Mouse (Mus musculus) kidney, postnatal 25 days (tissue): ENCODE measurements around the gene Dip2c.

ENCODE experiments used
- DNase-seq, 2 experiments: peaks; one replicate each; pipeline ENCODE4 v3.0.0; 2021; ENCODE audit warnings: mixed read lengths in 2 of 2

Gene Dip2c

DNA sequence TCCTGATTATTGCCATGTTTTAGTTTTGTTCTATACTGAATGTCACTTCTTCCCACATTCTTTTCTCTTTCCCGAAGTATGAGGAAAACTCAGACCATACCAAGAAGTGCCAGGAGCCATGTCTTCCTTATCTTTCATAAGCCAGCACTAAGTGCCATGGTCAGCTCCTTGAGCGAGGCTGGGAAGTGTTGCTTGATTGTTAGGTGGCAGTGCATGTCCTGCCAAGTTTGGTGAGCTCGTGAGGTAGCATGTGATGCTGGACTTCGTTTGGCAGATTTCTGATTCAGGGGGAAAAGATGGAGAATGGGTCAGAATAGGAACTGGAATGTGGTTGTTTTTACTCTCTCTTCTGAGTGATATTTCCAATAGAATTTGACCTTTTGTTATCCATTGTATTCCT lies 150.5 kb downstream of the Dip2c start:
- DNase-seq, result peak; percentile 36 to 50

DNA sequence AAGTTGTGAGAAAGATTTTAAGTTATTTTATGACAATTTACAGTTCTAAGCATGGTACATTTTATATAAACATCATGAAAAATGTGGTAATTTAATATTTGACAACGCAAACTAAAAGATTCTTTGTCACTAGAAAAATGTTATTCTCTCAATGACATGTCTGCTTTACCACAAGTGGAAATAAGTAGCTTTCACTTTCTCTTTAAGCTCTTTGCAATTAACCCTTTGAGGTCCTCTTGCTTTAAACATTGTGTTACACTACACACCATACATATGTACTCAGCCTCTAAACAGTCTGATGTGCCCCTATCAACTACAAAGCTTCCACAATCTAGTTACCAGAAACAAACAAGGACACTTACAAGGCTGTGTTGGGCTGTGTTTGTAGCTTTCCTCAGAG lies 153.6 kb downstream of the Dip2c start:
- DNase-seq, result no peak

DNA sequence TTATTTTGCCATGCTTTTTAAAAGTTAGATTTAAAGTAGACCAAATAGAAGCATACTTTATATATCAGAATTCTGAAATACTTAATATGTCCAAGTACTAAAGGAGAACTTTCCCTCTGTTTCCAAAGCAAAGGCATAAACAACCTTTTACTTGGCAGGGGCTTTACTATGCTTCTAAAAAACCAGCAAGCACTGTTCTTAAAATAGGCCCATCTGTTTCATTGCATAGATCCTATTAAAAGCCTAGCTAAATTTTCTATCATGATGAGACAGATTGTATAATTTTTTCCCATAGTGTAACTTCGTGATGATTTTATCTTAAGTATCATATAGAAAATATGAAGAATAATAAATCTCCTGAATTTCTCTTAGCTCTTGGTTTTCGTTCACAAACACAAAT lies 154.4 kb downstream of the Dip2c start:
- DNase-seq, result no peak

DNA sequence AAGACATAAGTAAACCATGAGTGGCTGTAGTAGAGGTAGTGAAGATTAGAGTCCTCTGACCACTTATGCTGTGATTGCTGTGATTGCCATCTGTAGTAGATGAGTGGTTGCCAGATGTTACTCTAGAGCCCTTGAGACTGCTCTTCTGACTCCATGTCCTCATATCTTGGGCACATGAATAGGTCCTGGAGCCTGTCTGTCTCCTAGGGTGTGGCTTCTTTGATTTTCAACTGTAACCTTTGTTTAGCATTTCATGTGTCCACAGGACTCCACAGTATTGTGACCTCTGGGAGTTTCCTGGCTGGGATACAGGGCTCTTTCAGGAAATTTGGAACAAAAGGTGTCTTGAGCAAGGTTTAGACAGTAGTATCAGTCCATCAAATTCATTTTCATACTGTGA lies 155.1 kb downstream of the Dip2c start:
- DNase-seq, result no peak

DNA sequence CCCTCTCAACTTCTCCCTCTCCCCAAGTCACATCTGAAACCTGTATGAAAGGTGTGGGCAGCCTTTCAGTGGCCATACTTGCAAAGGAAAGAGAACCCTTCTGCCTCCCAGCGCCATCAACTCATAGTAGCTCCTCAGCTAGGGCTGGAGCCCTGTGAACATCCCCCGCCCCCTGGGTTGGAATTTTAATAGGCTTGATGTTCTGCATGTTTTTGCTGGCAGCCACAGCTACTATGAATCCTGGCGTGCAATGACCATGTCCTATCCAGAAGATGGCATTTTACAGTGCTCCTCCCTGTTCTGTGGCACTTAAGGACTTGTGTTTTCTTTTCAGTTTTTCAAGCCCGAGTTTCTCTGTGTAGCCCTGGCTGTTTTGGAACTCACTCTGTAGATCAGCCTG lies 166.7 kb downstream of the Dip2c start:
- DNase-seq, result peak; percentile 16 to 37

DNA sequence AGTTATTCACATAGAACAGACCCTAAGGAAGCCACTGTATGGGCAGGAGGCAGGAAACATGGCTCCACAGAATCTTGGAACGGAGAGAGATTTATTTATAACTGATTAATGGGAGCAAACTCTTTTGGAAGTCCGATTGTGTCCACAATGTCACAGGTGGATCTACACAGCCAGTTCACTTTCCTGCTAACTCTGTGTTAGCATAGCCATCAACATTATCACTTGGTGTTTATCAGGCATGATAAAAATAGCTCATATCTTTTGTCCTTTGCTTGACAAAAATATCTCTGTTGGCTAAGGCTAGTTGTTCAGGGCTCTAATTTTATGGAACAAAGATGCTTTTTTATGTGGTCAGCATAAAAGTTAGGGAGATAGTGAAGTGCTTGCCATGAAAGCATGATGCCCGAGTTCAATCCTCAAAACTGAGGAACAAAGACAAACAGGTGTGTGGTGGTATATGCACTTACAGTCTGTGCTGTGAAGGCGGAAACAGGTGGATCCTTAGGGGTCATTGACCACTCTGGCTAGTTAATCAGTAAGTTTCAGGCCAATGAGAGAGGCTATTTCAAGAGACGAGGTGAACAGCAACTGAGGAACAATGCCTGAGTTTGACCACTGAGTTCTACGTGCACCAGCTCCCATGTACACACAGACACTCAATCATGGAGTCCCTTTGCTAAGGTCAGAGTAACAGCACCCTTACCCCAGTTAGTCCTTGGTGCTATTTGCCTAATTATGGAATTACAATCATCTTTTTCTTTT lies 169.4 kb downstream of the Dip2c start:
- no peak for DNase-seq

DNA sequence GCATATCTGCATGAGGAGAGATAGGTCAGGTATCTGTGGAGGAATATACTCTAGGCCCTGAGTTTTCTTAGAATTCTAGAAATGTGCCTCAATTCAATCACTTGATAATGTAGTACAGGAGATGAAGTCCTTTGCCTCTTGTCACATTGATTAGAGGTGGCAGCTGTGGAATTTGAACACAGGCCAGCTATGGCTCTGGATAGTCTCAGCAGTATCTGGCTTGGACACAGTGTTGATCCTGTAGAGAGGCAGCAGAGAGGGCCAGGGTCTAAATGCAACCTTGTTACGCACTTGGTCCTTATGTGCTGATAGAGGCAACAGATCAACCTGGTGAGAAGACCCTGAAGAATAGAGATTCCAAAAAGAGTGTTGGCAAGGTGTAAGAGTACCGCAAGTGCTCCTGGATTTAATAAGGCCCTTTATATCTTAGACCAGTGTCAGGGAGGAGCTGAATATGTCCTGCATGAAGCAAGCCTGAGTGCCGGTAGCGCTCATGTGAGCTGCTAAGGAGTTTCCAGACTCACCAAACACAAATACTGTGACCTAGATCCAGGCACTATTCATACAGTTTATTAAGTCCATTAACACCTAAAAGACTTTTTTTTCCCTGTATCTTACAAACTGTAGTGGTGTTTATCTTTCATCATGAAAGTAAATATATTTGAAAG lies 170.3 kb downstream of the Dip2c start:
- DNase-seq, result no peak

DNA sequence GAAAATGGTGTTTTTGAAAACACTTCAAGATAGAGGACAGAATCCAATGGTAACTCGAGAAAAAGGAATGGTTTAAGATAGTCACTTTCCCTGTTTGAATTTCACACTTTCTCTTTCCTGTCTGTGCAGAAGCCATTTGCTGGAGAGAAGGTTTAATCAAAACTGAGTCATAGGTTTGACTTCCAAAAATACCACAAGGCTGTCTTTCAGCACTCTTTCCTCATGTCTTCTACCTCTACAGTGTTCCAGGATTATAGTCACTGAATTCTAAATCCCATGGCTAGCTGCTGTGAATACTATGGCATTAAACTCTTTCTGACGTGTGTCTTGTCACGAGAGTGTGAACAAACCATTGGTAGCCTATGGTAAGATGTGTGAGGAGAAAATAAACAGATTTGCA lies 173.9 kb downstream of the Dip2c start:
- DNase-seq, result no peak

DNA sequence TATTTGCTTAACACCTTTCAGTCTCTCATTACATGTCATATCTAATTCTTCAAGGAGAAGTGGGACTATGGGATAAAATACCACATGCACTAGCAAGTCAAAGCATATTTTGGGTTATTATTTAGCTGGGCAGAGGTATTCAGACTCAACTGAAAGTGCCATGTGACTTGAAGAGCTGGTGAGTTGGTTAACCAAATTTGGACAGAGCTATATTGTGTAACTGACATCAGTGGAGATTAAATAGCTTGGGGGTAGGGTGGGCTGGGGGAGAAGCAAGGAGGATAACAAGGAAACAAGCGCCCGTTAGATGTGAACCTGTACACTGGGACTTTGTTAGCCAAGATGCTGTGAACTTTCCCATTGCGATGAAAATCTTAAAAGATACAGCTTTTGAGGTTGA lies 175.6 kb downstream of the Dip2c start:
- DNase-seq, result no peak

DNA sequence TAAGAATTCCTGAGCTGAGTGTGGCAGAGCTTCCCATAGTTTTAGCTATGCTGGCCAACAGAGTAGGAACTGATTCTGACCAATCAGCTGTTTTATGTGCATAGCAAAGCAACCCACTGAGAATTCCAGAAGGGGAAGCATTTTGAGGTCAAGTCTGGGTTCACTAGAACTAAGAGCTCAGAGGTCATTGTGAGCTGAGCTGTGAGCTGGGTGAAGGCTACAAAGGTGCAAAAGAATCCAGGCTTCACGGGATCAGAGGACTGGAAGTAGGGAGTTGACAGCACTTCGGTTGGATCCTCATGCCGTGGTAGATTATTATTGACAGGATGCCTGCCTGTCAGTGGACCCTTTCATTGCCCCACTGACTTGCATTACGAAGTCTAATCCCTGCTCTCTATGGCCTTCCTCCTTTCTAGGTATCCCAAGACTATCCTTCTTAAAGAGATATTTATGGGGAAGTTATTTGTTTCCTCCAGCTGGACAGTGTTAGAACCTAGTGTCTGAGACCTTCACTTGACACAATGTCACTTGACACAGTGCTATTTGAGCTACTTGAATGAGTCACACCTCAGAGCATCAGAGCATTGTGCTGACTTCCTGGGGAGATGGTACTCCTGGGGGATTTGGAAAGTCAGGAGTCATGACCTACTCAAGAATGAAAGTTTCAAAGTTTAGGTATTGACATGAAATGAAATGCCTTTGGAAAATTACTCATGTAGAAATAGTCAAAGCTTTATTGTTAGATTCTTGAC lies 178.3 kb downstream of the Dip2c start:
- peak; percentile 55 to 80 for DNase-seq

DNA sequence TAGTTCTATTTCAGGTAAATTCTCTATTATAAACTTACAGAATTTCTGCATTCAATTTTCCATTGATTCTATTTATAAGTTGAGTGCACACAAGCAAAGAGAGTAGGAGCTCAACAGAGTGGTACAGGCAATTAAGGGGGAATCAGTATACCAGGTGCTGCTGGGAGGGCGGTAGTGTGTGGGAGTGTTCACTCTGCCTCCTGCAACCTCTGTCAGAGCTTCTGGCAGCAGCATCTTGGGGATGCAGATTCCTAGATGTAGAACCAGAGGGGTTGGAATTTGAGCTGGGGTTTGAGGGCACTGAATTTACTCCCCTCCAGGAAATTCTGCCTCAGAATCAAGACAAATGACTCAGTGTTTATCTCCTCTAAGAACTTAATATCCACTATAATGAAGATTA lies 179.7 kb downstream of the Dip2c start:
- no peak for DNase-seq

DNA sequence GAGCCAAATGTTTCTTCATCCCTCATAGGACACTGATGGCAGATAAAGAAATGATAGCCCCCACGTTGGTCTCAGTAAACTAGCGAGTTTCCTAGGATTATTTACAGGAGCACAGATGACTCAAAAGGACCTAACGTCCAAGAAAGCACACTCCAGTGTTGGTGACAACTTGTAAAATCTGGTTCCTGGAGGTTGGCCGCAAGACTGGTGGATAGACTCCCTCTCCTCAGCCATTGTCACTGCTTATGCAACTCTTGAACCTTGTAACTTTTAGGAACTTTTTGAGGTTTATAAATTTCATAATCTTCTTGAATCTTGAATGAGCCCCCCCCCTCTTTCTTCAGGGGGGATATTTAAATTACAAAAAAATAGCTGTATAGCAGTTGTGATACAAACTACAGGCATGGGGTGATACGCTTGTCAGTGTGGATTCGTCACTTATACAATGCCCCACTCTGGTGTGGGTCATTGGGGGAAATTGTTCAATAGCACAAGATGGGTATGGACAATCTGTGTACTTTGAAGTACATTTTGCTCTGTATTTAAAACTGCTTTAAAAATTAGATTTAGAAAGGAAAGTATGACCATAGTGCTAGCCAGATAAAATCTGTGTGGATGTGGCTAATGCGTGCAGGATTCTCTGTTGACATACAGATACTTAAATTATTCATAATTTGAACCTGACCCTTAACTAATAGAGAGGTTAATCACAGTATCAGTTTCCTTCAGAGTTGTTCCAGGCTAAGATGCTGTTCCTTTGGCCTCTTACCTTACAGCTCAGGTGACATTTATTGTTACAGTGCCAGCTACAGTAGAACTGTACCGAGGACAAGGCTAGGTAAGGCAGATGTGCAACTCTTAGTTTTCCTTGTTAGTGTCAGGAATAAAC lies 181.3 kb downstream of the Dip2c start:
- DNase-seq, result no peak

DNA sequence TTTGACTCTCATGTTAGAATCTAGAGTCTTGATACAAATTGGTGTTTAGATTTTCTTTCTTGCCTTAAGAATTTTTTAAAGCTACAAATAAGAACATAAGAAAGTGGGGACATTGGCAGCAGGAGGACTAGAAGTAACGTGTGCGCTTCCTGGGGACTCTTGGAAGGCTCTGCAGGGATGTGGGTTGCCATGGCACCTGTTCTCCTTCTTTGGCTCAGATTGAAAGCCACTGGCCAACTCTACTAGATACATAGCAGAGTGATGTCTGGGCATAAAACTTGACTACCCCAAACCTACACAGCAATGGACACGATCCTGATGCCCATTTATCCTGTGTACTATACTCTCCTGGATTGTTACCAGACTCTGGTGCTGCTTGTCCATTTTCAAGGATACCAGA lies 188.1 kb downstream of the Dip2c start:
- DNase-seq, result no peak

DNA sequence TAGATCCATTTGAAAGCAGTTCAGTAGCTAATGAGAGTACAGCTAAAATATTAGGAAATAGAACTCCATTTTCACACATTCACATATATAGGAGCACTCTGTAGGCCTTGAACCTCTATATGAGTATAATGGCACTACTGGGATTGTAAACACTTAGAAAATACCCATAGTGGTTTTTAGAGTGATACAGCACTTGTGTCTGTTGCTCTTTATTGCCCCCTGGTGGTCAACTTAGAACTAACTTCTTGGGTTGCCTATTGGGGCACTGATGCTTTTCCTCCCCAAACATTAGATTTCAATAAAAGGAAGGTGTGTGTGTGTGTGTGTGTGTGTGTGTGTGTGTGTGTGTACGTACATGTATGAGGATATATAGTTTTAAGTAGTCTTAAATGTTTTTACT lies 190.9 kb downstream of the Dip2c start:
- DNase-seq, result peak; percentile 36 to 80

DNA sequence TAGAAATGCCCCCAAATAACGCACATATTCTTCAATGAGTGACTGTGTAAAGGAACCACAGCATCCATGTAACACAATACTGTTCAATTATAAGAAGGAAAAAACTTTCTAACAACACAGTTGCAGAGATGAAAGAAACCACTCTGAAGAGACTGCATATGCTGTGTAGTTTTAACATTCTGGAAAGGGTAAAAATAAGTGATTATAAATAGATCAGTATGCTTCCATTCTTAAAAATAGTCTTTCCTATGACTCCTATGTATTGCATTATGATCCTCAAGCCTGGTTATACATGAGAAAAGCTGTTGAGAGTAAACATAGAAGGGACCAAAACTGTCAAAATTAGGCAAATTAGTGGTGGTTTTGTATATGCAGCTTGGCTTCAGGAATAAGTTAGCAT lies 197.1 kb downstream of the Dip2c start:
- DNase-seq, result no peak

DNA sequence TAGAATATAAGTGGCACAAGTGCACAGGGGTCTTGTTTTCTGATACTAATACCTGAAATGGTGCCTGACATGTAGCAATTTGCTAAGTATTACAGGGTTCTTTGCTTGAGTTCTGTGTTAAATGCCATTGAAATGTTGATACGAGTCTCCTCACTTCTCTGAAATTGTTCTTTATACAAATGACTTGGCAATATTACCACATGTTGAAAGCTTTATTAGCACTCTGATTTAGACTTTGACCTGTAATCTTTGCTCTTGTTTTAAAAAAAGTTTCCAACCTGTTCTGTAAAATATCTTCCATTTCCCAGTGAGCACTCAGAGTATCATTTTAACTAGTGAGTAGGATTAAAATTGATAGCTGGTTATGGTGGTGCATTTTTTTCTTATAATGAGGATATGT lies 205.4 kb downstream of the Dip2c start:
- no peak for DNase-seq

DNA sequence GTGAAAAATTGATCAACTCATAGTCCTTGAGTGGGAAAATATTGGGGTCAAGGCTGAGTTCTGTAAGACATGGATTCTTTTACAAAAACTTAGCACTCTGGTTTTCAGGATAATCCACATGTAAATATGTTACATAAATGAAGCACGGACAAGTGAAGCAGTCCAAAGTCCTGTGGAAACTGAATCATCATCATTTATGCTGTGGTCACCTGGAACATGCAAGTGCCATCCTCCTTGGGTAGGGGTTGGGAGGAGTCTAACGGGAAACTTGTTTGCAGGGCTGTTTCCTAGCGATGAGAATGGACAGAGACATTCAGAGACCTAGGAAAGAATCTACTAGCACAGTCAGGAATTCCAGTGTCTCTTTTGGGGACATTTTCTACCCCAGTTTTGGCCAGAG lies 213.4 kb downstream of the Dip2c start:
- DNase-seq, result peak in 1 of 2 experiments; percentile 65

DNA sequence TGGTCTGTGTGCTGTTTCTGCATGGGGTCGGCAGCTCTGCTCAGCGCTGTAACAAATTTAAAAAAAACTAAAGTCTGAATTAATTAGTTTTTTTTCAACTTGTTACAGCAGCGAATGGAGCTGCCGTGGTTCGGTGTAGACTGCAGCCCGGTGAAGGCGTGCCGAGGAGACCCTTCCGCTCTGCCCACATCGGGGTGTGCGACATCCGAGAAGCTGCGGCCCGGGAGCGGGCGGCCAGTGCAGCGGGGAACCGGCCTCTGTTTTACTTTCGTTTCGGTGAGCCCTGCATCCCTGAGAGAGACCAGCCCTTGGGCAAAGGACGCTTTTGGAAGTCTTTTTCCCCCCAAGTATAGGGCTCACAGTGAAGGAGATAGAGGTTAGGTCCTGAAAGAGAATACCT lies 218.4 kb downstream of the Dip2c start:
- peak; percentile 30 to 48 for DNase-seq

DNA sequence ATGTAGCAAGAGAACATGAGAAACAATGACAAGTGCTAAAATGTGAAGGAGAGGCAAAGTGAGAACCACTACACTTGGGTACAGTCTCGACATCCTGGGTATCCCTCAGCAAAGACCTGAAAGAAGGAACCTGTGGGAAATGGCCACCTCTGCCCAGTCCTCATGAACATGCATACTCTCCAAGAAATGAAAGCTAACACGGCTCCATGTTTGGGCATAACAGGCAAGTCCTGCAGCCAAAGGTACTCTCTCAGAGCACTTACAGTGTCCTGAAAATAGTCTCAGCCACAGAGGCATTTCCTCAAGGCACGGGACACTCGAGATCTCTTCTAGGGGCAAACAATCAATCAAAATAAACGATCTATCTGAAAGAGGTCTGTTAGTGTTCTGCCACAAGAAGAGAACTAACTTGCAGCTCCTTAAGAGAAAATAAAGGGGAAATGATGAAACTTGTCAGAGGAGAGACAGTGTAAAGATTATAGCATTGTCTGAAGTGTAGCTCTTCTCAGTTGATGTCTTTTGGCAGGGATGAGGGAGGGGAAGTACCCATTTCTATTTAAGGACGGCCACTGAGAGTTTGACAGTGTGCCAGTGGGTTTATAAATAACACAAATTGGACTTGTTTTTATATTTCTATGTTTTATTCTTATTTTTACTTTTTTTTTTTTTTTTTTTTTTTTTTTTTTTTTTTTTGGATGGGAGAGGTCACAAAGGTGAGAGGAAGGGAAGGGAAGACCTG lies 228.0 kb downstream of the Dip2c start:
- peak in 1 of 2 experiments; percentile 30 for DNase-seq

DNA sequence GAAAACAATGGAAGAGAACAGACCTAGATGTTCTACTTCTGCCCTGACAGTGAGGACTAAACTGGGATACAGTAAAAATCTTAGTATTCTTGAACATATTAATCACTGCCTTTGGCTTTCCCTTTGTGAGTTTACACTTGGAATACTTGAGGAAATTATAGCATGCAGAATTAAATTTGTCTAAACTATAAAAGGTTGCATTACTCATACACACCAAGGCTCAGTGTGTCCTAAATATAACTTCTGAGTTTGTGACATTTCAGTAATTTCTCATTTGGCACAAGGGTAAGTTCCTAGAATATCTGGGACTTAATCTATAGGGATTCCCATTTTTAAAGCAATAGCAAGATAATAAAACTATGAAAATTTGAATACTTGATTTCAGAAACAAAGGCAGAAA lies 262.2 kb downstream of the Dip2c start:
- no peak for DNase-seq

DNA sequence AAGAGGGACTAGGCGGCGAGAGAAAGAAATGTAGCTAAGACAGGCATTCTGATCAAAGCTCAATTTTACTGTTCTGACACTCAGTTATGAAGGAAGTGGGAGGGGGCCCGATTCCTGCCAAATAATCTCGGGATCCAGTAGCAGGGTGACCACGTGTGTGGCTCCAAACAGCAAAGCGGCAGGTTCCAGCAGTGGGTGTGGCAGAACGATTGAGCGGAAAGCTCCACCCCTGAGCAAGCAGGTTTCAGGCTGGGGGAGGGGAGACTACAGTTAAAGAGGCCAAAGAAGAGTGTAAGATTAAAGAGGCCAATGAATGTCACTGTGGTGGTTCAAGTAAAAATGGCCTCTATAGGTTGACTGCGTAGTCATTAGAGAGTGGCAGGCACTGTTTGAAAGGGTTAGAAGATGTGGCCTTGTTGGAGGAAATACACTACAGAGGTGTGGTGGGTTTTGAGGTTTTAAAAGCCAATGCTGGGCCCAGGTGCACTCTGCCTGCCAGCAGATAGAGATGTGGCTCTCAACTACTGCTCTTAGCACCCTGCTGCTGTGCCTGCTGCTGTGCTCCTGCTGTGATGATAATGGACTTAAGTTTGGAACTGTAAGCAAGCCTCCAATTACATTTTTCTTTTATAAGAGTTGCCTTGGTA lies 271.5 kb downstream of the Dip2c start:
- DNase-seq, result peak; percentile 52 to 77

DNA sequence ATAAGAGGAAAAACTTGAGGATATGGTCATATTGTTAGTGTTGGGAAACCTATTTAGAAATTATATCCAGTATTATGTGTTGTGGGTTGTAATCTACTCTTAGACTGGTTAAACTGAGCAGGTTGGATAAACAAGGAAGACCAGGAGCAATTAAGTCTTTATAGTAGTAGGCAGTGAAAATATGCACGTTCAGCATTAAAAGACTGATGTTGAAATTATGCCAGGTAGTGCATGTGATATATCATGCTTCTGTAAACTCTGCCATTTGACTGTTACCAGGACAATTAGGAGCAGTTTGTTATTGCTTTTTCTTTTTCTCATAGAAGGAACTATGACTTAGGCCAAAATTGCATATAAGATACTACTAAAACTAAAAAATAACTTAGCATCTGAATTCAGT lies 285.8 kb downstream of the Dip2c start:
- no peak for DNase-seq
